Mouse (Mus musculus): ENCODE results near the gene Thap2. TPM values are rescaled to one million over a fixed set of nuclear protein-coding genes. Genes with fewer than 3 reads are reported as not detected.

Gene Thap2
- polyA plus RNA-seq, 1 experiment from 2014 or later = 18.4 TPM

GRCm38 (mm10) chr10:115342771-115343425, 41.3 kb downstream of the Thap2 start:
- no peaks in the 10 kb centered on the region for H3K4me1 ChIP-seq (ENCODE audit: insufficient read depth, low read length)
- no peaks in the 10 kb centered on the region for H3K27me3 ChIP-seq (ENCODE audit: insufficient read depth, low read length)
- H3K9me3 ChIP-seq (ENCODE audit: low read length) = no peaks in the 10 kb centered on the region
- H3K27ac ChIP-seq (ENCODE audit: low read length) = no peak overlapping the region
- H3K4me2 ChIP-seq (replicated peaks; ENCODE audit: low read depth, low read length) = no peak overlapping the region
- no peak overlapping the region for H3K4me3 ChIP-seq (ENCODE audit: low read length)
- ATAC-seq (ENCODE audit: low FRiP score, low TSS enrichment) = no peak
- peaks cover 18% of the 10 kb centered on the region for H3K36me3 ChIP-seq (ENCODE audit: insufficient read depth, low read length)
- 90% methylated on average over 4 of the region's 4 CpGs for WGBS
- H3K9ac ChIP-seq (replicated peaks; ENCODE audit: low read length) = no peak overlapping the region

GRCm38 (mm10) chr10:115339820-115340328, 44.4 kb downstream of the Thap2 start:
- Histone ChIP-seq H3K4me2 (replicated peaks; ENCODE audit: low read depth, low read length) (no peak overlapping the region), H3K4me1 (ENCODE audit: insufficient read depth, low read length) (no peaks in the 10 kb centered on the region), H3K27ac (ENCODE audit: low read length) (no peak overlapping the region), H3K4me3 (ENCODE audit: low read length) (no peak overlapping the region), H3K36me3 (ENCODE audit: insufficient read depth, low read length) (peaks cover 14% of the 10 kb centered on the region), H3K9me3 (ENCODE audit: low read length) (no peaks in the 10 kb centered on the region), H3K27me3 (ENCODE audit: insufficient read depth, low read length) (no peaks in the 10 kb centered on the region), H3K9ac (replicated peaks; ENCODE audit: low read length) (no peak overlapping the region)
- 94% methylated on average over 7 of the region's 7 CpGs for WGBS
- no peak for ATAC-seq (ENCODE audit: low FRiP score, low TSS enrichment)

- Histone ChIP-seq H3K4me1 (ENCODE audit: insufficient read depth, low read length) (no peaks in the 10 kb centered on the region), H3K9ac (replicated peaks; ENCODE audit: low read length) (no peak overlapping the region), H3K4me3 (ENCODE audit: low read length) (no peak overlapping the region), H3K9me3 (ENCODE audit: low read length) (no peaks in the 10 kb centered on the region), H3K27me3 (ENCODE audit: insufficient read depth, low read length) (no peaks in the 10 kb centered on the region), H3K36me3 (ENCODE audit: insufficient read depth, low read length) (peaks cover 3% of the 10 kb centered on the region; the same call in 1 of the 2 replicates), H3K4me2 (replicated peaks; ENCODE audit: low read depth, low read length) (no peak overlapping the region), H3K27ac (ENCODE audit: low read length) (no peak overlapping the region)
- no peak for ATAC-seq (ENCODE audit: low FRiP score, low TSS enrichment)
- WGBS = 81% methylated on average over 4 of the region's 4 CpGs
These were observed 47.3 kb downstream of the Thap2 start for GRCm38 (mm10) chr10:115336901-115337300.

- Histone ChIP-seq H3K27me3 (ENCODE audit: insufficient read depth, low read length) (no peaks in the 10 kb centered on the region), H3K27ac (ENCODE audit: low read length) (no peak overlapping the region), H3K9me3 (ENCODE audit: low read length) (no peaks in the 10 kb centered on the region), H3K4me1 (ENCODE audit: insufficient read depth, low read length) (no peaks in the 10 kb centered on the region), H3K4me3 (ENCODE audit: low read length) (no peak overlapping the region), H3K4me2 (replicated peaks; ENCODE audit: low read depth, low read length) (no peak overlapping the region), H3K9ac (replicated peaks; ENCODE audit: low read length) (no peak overlapping the region), H3K36me3 (ENCODE audit: insufficient read depth, low read length) (no peaks in the 10 kb centered on the region)
- WGBS = 80% methylated on average over 9 of the region's 9 CpGs
- ATAC-seq (ENCODE audit: low FRiP score, low TSS enrichment) = no peak
These were observed 50.7 kb downstream of the Thap2 start for GRCm38 (mm10) chr10:115333528-115333927.

GRCm38 (mm10) chr10:115332997-115333396, 51.2 kb downstream of the Thap2 start:
- Histone ChIP-seq H3K4me1 (ENCODE audit: insufficient read depth, low read length) (no peaks in the 10 kb centered on the region), H3K4me2 (replicated peaks; ENCODE audit: low read depth, low read length) (no peak overlapping the region), H3K9me3 (ENCODE audit: low read length) (no peaks in the 10 kb centered on the region), H3K9ac (replicated peaks; ENCODE audit: low read length) (no peak overlapping the region), H3K27ac (ENCODE audit: low read length) (no peak overlapping the region), H3K27me3 (ENCODE audit: insufficient read depth, low read length) (no peaks in the 10 kb centered on the region), H3K36me3 (ENCODE audit: insufficient read depth, low read length) (no peaks in the 10 kb centered on the region), H3K4me3 (ENCODE audit: low read length) (no peak overlapping the region)
- WGBS = 86% methylated on average over 4 of the region's 4 CpGs
- ATAC-seq (ENCODE audit: low FRiP score, low TSS enrichment) = no peak

- ATAC-seq (ENCODE audit: low FRiP score, low TSS enrichment) = no peak
- WGBS = 77% methylated on average over 8 of the region's 8 CpGs
These were observed 51.8 kb downstream of the Thap2 start for GRCm38 (mm10) chr10:115332420-115332952.

GRCm38 (mm10) chr10:115329010-115329530, 55.2 kb downstream of the Thap2 start:
- no peak for ATAC-seq (ENCODE audit: low FRiP score, low TSS enrichment)
- H3K27ac ChIP-seq (ENCODE audit: low read length) = no peak overlapping the region
- 73% methylated on average over 3 of the region's 3 CpGs for WGBS

More at GRCm38 (mm10) chr10:115332420-115332952, 51.8 kb downstream of the Thap2 start:
- no peak overlapping the region for H3K4me3 ChIP-seq (ENCODE audit: low read length)
- H3K27me3 ChIP-seq (ENCODE audit: insufficient read depth, low read length) = no peaks in the 10 kb centered on the region
- H3K9me3 ChIP-seq (ENCODE audit: low read length) = no peaks in the 10 kb centered on the region
- no peak overlapping the region for H3K9ac ChIP-seq (replicated peaks; ENCODE audit: low read length)
- H3K4me2 ChIP-seq (replicated peaks; ENCODE audit: low read depth, low read length) = no peak overlapping the region
- no peak overlapping the region for H3K27ac ChIP-seq (ENCODE audit: low read length)
- no peaks in the 10 kb centered on the region for H3K36me3 ChIP-seq (ENCODE audit: insufficient read depth, low read length)
- no peaks in the 10 kb centered on the region for H3K4me1 ChIP-seq (ENCODE audit: insufficient read depth, low read length)

GRCm38 (mm10) chr10:115328514-115328913, 55.7 kb downstream of the Thap2 start:
- no peak overlapping the region for H3K27ac ChIP-seq (ENCODE audit: low read length)
- no peaks in the 10 kb centered on the region for H3K4me1 ChIP-seq (ENCODE audit: insufficient read depth, low read length)
- H3K4me2 ChIP-seq (replicated peaks; ENCODE audit: low read depth, low read length) = no peak overlapping the region
- H3K9me3 ChIP-seq (ENCODE audit: low read length) = no peaks in the 10 kb centered on the region
- WGBS = 71% methylated on average over 6 of the region's 6 CpGs
- no peak for ATAC-seq (ENCODE audit: low FRiP score, low TSS enrichment)
- no peak overlapping the region for H3K9ac ChIP-seq (replicated peaks; ENCODE audit: low read length)
- no peak overlapping the region for H3K4me3 ChIP-seq (ENCODE audit: low read length)
- H3K27me3 ChIP-seq (ENCODE audit: insufficient read depth, low read length) = no peaks in the 10 kb centered on the region
- no peaks in the 10 kb centered on the region for H3K36me3 ChIP-seq (ENCODE audit: insufficient read depth, low read length)

More at GRCm38 (mm10) chr10:115329010-115329530, 55.2 kb downstream of the Thap2 start:
- H3K4me1 ChIP-seq (ENCODE audit: insufficient read depth, low read length) = no peaks in the 10 kb centered on the region
- H3K9me3 ChIP-seq (ENCODE audit: low read length) = no peaks in the 10 kb centered on the region
- H3K4me2 ChIP-seq (replicated peaks; ENCODE audit: low read depth, low read length) = no peak overlapping the region
- H3K4me3 ChIP-seq (ENCODE audit: low read length) = no peak overlapping the region
- no peaks in the 10 kb centered on the region for H3K27me3 ChIP-seq (ENCODE audit: insufficient read depth, low read length)
- H3K36me3 ChIP-seq (ENCODE audit: insufficient read depth, low read length) = no peaks in the 10 kb centered on the region
- no peak overlapping the region for H3K9ac ChIP-seq (replicated peaks; ENCODE audit: low read length)

- Histone ChIP-seq H3K27me3 (ENCODE audit: insufficient read depth, low read length) (no peaks in the 10 kb centered on the region), H3K36me3 (ENCODE audit: insufficient read depth, low read length) (no peaks in the 10 kb centered on the region), H3K4me3 (ENCODE audit: low read length) (no peak overlapping the region), H3K4me1 (ENCODE audit: insufficient read depth, low read length) (no peaks in the 10 kb centered on the region), H3K27ac (ENCODE audit: low read length) (no peak overlapping the region), H3K9me3 (ENCODE audit: low read length) (no peaks in the 10 kb centered on the region), H3K4me2 (replicated peaks; ENCODE audit: low read depth, low read length) (no peak overlapping the region), H3K9ac (replicated peaks; ENCODE audit: low read length) (no peak overlapping the region)
- WGBS = 11% methylated on average over 6 of the region's 6 CpGs
- ATAC-seq (ENCODE audit: low FRiP score, low TSS enrichment) = no peak
These were observed 60.9 kb downstream of the Thap2 start for GRCm38 (mm10) chr10:115323295-115323694.
